Mouse (Mus musculus): ENCODE results near the gene Parp12. TPM values are rescaled to one million over a fixed set of nuclear protein-coding genes. Genes with fewer than 3 reads are reported as not detected.

Gene Parp12
- total RNA-seq (2023): 0.30 to 0.52 TPM (median 0.40 TPM) in 4 replicates

DNA sequence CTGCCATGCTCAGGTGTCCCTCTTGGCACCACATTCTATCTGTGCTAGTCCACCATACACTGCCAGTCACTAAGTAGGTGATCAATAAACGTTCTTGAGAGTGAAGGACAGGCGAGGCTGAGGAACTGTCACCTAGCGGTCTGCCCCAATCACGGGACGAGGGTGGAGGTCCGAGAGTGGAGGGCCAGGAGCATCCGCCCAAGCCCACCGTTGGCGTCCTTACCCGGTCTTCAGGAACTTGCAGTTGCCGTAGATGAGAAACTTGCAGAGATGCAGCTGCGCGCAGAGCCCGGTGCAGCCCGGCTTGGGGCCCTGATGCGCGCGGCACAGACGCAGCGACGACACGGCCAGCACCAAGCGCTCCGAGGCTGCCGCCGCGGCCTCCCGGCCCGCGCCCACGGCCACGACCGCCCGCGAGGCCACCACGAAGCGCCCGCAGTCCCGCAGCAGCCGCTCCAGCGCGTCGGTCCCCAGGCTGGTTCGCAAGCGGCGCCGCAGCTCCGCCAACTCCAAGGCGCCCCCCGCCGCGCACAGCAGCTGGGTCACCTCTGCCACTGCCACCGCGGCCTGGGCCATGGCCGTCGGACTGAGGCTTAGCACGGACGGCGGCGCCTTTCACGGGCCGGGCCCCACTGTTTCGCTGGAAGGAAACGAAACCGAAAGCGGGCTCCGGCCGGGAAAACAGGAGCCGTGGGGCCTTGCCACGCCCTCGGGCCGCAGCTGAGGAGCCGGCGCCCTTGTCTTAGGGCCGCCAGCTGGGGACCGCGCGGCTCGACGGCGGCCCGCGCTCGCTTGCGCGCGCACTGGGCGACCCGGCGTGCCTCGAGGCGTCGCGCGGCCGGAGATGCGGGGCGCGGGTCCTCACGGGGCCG lies at the start of gene Parp12:
Gene Parp12 (minus strand): TSS at position 766 of the 872 bp plus-strand sequence.

Other genes with a start within 250 kb of the Parp12 start
- 0.45 to 1.4 TPM (median 0.62 TPM) in 4 replicates for gene Tbxas1, start 242.9 kb downstream of the Parp12 start, total RNA-seq (2023)
- gene Hipk2, start 242.2 kb downstream of the Parp12 start, total RNA-seq (2023): 23.9 to 25.2 TPM (median 24.4 TPM) in 4 replicates
- gene Kdm7a, start 88.4 kb upstream of the Parp12 start, total RNA-seq (2023): 89.6 to 96.3 TPM (median 90.4 TPM) in 4 replicates

Measured in B cell, adult 62 days (primary cell).